Mouse (Mus musculus) liver, embryonic 14.5 days (tissue): ENCODE data around the gene Lsm2.

ENCODE experiments used
- CTCF ChIP-seq: IDR thresholded peaks from 2 replicates; pipeline ENCODE4 v1.5.1; 2016; ENCODE audit warnings: antibody characterized with exemption, low read depth, control low read depth
- EP300 ChIP-seq: IDR thresholded peaks from 2 replicates; pipeline ENCODE4 v1.6.1; 2016; ENCODE audit warnings: antibody characterized with exemption, low read depth

- TF ChIP-seq CTCF (no peak), EP300 (no peak)
These were observed 49.6 kb downstream of the Lsm2 start for GRCm38 (mm10) chr17:35031272-35031671.
